Mouse (Mus musculus): ENCODE data around the gene Nfib. TPM values are rescaled to one million over a fixed set of nuclear protein-coding genes. Genes with fewer than 3 reads are reported as not detected.

Gene Nfib
- total and polyA plus RNA-seq, 2 experiments: 16.4 to 50.0 TPM

DNA sequence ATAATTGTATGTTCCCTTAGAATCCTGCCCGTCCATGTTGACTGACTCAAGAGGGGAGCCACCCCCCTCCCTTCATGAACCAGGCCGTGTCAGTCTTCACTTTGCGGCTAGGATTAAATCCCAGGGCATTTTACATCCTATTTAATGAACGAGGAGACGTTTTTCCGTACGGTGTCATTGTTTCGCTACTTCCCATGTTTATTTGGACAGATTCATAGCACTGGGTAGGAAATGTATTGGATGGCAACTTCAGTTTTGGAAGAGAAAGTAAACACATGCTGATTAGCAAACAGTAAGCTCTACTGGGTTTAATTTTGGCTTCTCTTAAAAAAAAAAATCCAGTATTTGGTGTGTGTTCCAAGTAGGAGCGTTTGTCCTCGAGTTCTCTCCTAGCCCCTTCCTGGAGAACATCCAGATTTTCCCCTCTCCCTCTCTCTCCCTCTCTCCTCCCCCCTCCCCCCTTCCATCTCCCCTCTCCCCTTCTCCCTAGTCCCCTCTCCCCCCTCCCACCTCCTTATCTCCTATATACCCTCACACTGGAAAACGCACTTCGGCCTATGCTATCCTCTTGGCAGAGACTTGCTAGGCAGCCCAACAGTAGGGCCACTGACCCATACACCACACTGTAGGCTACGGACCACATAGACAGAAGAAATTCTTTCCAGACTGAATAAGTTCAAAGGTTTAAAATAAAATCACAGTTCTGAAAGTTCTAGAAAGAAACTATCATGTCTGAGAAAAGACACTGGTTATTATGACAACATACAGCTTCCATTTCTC is 271.4 kb downstream of the Nfib start:
- Histone ChIP-seq H3K4me3 (ENCODE audit: insufficient read depth, low read depth, low read length) (no peak overlapping the region), H3K27me3 (ENCODE audit: control insufficient read depth, insufficient read depth, low read length) (no peaks in the 10 kb centered on the region), H3K79me2 (ENCODE audit: control insufficient read depth, insufficient read depth, low read length) (peaks cover 38% of the 10 kb centered on the region; the same call in 1 of the 2 replicates), H3K4me1 (ENCODE audit: control insufficient read depth, insufficient read depth, low read length) (peaks cover 16% of the 10 kb centered on the region), H3K27ac (replicated peaks; ENCODE audit: insufficient read depth, low read depth, low read length) (peak overlapping the region; percentile 56), H3K9ac (ENCODE audit: low read depth, low read length) (0 out of 2 replicates have a peak overlapping the region, but pooled peaks have one; percentile 3), H3K36me3 (ENCODE audit: control insufficient read depth, insufficient read depth, low read length) (no peaks in the 10 kb centered on the region)
- TF ChIP-seq CTCF (IDR thresholded peaks at IDR 0.05; ENCODE audit: low read depth, low read length): no peak
- no peak for TF ChIP-seq POLR2A (IDR thresholded peaks at IDR 0.05; ENCODE audit: extremely low read depth, insufficient read depth, low read length)
- WGBS: 12% methylated on average over 13 of the region's 13 CpGs
- DNase-seq (ENCODE audit: extremely low read depth, low read depth, low spot score): peak; percentile 80

- no peak for TF ChIP-seq POLR2A (IDR thresholded peaks at IDR 0.05; ENCODE audit: extremely low read depth, insufficient read depth, low read length)
- no peak for TF ChIP-seq CTCF (IDR thresholded peaks at IDR 0.05; ENCODE audit: low read depth, low read length)
- Histone ChIP-seq H3K36me3 (ENCODE audit: control insufficient read depth, insufficient read depth, low read length) (no peaks in the 10 kb centered on the region), H3K4me1 (ENCODE audit: control insufficient read depth, insufficient read depth, low read length) (peaks cover 10% of the 10 kb centered on the region), H3K9ac (ENCODE audit: low read depth, low read length) (no peak overlapping the region), H3K27me3 (ENCODE audit: control insufficient read depth, insufficient read depth, low read length) (no peaks in the 10 kb centered on the region), H3K4me3 (ENCODE audit: insufficient read depth, low read depth, low read length) (no peak overlapping the region), H3K27ac (replicated peaks; ENCODE audit: insufficient read depth, low read depth, low read length) (no peak overlapping the region), H3K79me2 (ENCODE audit: control insufficient read depth, insufficient read depth, low read length) (peaks cover 52% of the 10 kb centered on the region; the same call in 1 of the 2 replicates)
- DNase-seq (ENCODE audit: extremely low read depth, low read depth, low spot score): no peak
- WGBS: 76% methylated on average over 8 of the region's 8 CpGs
Measured at GRCm38 (mm10) chr4:82431831-82432230, 273.7 kb downstream of the Nfib start.

GRCm38 (mm10) chr4:82430802-82431201 is 274.7 kb downstream of the Nfib start:
- no peak for TF ChIP-seq POLR2A (IDR thresholded peaks at IDR 0.05; ENCODE audit: extremely low read depth, insufficient read depth, low read length)
- no peak for TF ChIP-seq CTCF (IDR thresholded peaks at IDR 0.05; ENCODE audit: low read depth, low read length)
- no peaks in the 10 kb centered on the region for H3K27me3 ChIP-seq (ENCODE audit: control insufficient read depth, insufficient read depth, low read length)
- DNase-seq (ENCODE audit: extremely low read depth, low read depth, low spot score): no peak
- H3K79me2 ChIP-seq (ENCODE audit: control insufficient read depth, insufficient read depth, low read length): peaks cover 56% of the 10 kb centered on the region; the same call in 1 of the 2 replicates
- peaks cover 10% of the 10 kb centered on the region for H3K4me1 ChIP-seq (ENCODE audit: control insufficient read depth, insufficient read depth, low read length)
- H3K36me3 ChIP-seq (ENCODE audit: control insufficient read depth, insufficient read depth, low read length): no peaks in the 10 kb centered on the region
- H3K9ac ChIP-seq (ENCODE audit: low read depth, low read length): no peak overlapping the region
- no peak overlapping the region for H3K27ac ChIP-seq (replicated peaks; ENCODE audit: insufficient read depth, low read depth, low read length)
- WGBS: 92% methylated on average over 3 of the region's 3 CpGs
- no peak overlapping the region for H3K4me3 ChIP-seq (ENCODE audit: insufficient read depth, low read depth, low read length)

DNA sequence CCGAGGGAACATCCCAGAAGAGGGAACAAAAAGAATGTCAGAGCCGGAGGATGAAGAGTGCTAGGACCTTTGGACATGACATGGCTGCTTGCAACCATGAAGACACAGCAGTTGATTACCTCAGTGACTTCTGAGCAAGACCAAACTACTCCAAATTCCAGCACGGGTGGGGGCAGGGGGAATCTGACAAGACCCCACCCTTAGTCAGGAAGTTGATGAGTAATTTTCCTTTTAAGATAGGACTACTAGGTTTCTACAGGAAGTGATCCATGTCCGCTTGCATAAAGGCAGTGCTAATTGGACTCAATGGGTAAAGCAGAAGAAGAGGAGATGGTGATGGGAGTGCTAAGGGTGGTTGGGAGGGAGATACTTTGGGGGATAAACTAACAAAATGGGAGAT is 279.3 kb downstream of the Nfib start:
- Histone ChIP-seq H3K36me3 (ENCODE audit: control insufficient read depth, insufficient read depth, low read length) (no peaks in the 10 kb centered on the region), H3K27me3 (ENCODE audit: control insufficient read depth, insufficient read depth, low read length) (no peaks in the 10 kb centered on the region), H3K4me1 (ENCODE audit: control insufficient read depth, insufficient read depth, low read length) (peaks cover 5% of the 10 kb centered on the region), H3K79me2 (ENCODE audit: control insufficient read depth, insufficient read depth, low read length) (peaks cover 46% of the 10 kb centered on the region; the same call in 1 of the 2 replicates), H3K9ac (ENCODE audit: low read depth, low read length) (no peak overlapping the region), H3K27ac (replicated peaks; ENCODE audit: insufficient read depth, low read depth, low read length) (no peak overlapping the region), H3K4me3 (ENCODE audit: insufficient read depth, low read depth, low read length) (no peak overlapping the region)
- no peak for DNase-seq (ENCODE audit: extremely low read depth, low read depth, low spot score)
- 81% methylated on average over 4 of the region's 4 CpGs for WGBS
- TF ChIP-seq POLR2A (IDR thresholded peaks at IDR 0.05; ENCODE audit: extremely low read depth, insufficient read depth, low read length) (no peak), CTCF (IDR thresholded peaks at IDR 0.05; ENCODE audit: low read depth, low read length) (no peak)

- peaks cover 26% of the 10 kb centered on the region for H3K4me1 ChIP-seq (ENCODE audit: control insufficient read depth, insufficient read depth, low read length)
- TF ChIP-seq POLR2A (IDR thresholded peaks at IDR 0.05; ENCODE audit: extremely low read depth, insufficient read depth, low read length) (no peak), CTCF (IDR thresholded peaks at IDR 0.05; ENCODE audit: low read depth, low read length) (no peak)
- H3K27ac ChIP-seq (replicated peaks; ENCODE audit: insufficient read depth, low read depth, low read length): no peak overlapping the region
- H3K9ac ChIP-seq (ENCODE audit: low read depth, low read length): no peak overlapping the region
- 59% methylated on average over 4 of the region's 4 CpGs for WGBS
- peaks cover 46% of the 10 kb centered on the region for H3K79me2 ChIP-seq (ENCODE audit: control insufficient read depth, insufficient read depth, low read length)
- DNase-seq (ENCODE audit: extremely low read depth, low read depth, low spot score): no peak
- no peaks in the 10 kb centered on the region for H3K27me3 ChIP-seq (ENCODE audit: control insufficient read depth, insufficient read depth, low read length)
- H3K4me3 ChIP-seq (ENCODE audit: insufficient read depth, low read depth, low read length): no peak overlapping the region
- H3K36me3 ChIP-seq (ENCODE audit: control insufficient read depth, insufficient read depth, low read length): no peaks in the 10 kb centered on the region; the same call in 1 of the 2 replicates
Measured at GRCm38 (mm10) chr4:82418241-82418640, 287.3 kb downstream of the Nfib start.

GRCm38 (mm10) chr4:82415817-82416216 is 289.7 kb downstream of the Nfib start:
- 75% methylated on average over 4 of the region's 4 CpGs for WGBS
- no peak overlapping the region for H3K9ac ChIP-seq (ENCODE audit: low read depth, low read length)
- no peak overlapping the region for H3K27ac ChIP-seq (replicated peaks; ENCODE audit: insufficient read depth, low read depth, low read length)
- H3K4me1 ChIP-seq (ENCODE audit: control insufficient read depth, insufficient read depth, low read length): peaks cover 34% of the 10 kb centered on the region
- H3K4me3 ChIP-seq (ENCODE audit: insufficient read depth, low read depth, low read length): no peak overlapping the region
- H3K36me3 ChIP-seq (ENCODE audit: control insufficient read depth, insufficient read depth, low read length): no peaks in the 10 kb centered on the region; the same call in 1 of the 2 replicates
- H3K27me3 ChIP-seq (ENCODE audit: control insufficient read depth, insufficient read depth, low read length): no peaks in the 10 kb centered on the region
- TF ChIP-seq CTCF (IDR thresholded peaks at IDR 0.05; ENCODE audit: low read depth, low read length) (no peak), POLR2A (IDR thresholded peaks at IDR 0.05; ENCODE audit: extremely low read depth, insufficient read depth, low read length) (no peak)
- H3K79me2 ChIP-seq (ENCODE audit: control insufficient read depth, insufficient read depth, low read length): peaks cover 52% of the 10 kb centered on the region
- no peak for DNase-seq (ENCODE audit: extremely low read depth, low read depth, low spot score)

All from liver, adult 2 months (tissue).